Mouse (Mus musculus) thymus, adult 2 months (tissue): ENCODE data around the gene Gm20388.

ENCODE experiments used
- CTCF ChIP-seq: fragments of 200-500 bp; IDR thresholded peaks from 2 replicates; pipeline ENCODE4 v1.5.1; 2012; ENCODE audit warnings: mild to moderate bottlenecking, control low read depth, low read length, moderate library complexity, borderline replicate concordance; ENCODE audit not compliant: control insufficient read depth, poor library complexity, insufficient read depth; ENCODE audit errors: extremely low read depth
- POLR2A ChIP-seq: fragments of 200-500 bp; IDR thresholded peaks from 2 replicates; pipeline ENCODE4 v1.6.1; 2012; ENCODE audit warnings: mild to moderate bottlenecking, low read length, control low read depth, moderate library complexity; ENCODE audit not compliant: control insufficient read depth, poor library complexity, insufficient read depth; ENCODE audit errors: extremely low read depth

DNA sequence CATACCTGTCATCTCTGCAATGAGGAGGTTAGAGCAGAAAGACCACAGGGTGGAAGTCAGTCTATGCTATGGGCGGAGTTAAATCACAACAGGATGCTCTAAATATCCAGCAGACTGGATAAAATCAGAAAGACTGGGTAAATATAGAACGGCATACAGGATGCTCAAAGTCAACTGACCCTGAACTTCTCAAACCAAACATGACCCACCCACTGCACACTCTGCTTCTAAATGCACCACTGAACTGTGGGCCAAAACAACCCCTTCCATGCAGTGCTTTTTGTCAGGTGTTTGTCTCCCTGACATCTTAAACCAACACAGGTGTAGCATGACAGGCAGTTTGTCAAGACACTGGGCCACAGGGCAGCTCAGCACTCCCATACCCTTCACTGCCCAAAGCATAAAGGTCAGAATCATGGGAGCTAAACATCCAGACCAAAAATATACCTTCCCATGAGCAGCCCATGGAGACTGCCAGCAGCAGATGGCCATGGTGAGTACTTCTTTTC is 3027.0 kb downstream of the Gm20388 start:
- TF ChIP-seq CTCF (no peak), POLR2A (no peak)
